Mouse (Mus musculus) heart, adult 18-20 months (tissue): Measurements from ENCODE around the gene Atf6. TPM values are rescaled to one million over a fixed set of nuclear protein-coding genes. Genes with fewer than 3 reads are reported as not detected.

Experiments used
- DNase-seq, 2 experiments: peaks; one replicate each; pipeline ENCODE4 v3.0.0; 2021 to 2022; ENCODE audit warnings: mixed read lengths in 1 of 2
- total RNA-seq, 2 experiments: library from RNA; stranded (reverse); gene quantifications; 2 replicates each; pipeline ENCODE4 v1.2.3; 2021

Atf6 gene
- total RNA-seq, 2 experiments from 2014 or later: 66.1 to 66.3 TPM

DNA sequence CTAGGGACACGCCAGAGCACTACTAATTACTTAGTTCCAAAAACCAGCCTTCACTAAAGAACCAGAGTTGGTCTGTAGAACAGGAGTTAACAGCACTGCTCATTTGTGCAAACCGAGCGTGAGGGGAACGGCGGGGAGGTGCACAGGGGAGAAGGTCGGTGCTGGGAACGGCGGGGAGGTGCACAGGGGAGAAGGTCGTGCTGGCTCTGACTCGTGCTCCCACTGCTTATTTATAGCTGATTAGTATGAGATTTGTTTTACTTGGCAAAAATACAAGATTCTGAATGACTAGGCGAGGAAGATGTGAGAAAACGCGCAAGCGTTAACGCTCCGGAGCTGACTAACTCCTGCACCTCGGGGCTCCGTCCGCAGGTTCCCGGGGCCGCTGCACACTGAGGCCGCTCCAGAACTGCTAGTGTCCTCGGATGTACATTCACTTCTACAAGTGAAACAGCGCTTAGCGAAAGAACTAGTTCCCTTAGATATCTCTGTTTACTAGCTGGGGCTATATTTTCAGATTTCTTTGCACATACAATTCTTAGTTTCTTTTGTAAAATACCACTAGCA is 96.1 kb downstream of the Atf6 start:
- DNase-seq: peak; percentile 38 to 39

- no peak for DNase-seq
Observed at GRCm38 (mm10) chr1:170770691-170771090, 96.9 kb downstream of the Atf6 start.

- peak; percentile 26 to 42 for DNase-seq
Observed at GRCm38 (mm10) chr1:170766997-170767396, 100.6 kb downstream of the Atf6 start.

DNA sequence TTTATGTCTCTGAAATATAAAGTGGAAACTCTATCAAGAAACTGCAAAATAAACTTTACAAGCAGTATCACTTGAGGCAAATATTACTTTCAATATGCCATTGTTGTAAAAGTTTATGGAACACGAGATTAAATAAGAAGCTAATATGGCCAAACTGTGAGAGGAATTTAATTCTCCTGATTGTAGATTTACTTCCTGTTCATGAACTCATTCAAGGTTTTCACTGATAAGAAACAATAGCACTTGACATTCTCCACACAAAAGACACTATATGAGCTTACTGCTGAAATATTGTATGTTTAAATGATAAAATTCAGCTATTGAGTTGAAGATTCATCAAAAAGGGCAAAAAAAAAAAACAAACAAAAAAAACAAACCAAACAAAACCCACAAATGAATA is 102.8 kb downstream of the Atf6 start:
- DNase-seq: no peak

GRCm38 (mm10) chr1:170761634-170762033 is 105.9 kb downstream of the Atf6 start:
- DNase-seq: no peak

DNA sequence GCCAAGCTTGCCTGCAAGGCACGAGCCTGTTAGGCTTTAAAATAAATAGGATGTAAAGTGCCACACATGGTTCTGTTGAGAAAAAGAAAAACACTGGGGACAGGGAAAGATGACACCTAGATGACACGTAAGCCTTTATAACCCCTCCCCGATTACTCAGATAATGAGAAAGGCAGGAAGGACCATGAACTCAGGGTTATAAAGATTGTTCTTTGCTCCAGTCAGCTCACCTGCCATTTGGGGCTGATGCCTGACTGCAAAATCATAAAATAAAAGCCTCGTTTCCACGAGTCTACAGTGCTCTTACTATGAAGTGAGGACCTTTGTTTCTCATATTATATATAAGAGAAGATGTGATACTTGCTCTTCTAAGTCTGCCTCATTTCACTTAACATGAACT is 114.0 kb downstream of the Atf6 start:
- DNase-seq: no peak

DNA sequence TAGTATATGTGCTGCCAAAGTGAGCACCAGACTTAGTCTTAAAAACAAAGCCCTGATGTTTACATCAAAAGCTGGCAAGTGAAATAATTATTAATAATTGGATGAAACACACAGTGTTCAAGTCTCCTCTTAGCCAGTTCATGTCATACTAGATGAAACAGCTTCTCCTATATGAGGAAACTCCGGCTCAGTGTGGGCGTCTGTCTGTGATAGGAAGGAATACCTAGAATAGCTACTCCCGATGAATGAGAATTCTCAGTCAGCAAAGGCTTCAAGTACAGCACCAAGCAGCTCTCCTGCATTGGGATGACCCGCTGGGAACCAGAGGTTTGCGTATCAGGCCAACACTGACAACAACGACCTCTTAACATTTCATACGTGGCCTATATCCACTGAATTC is 115.8 kb downstream of the Atf6 start:
- no peak for DNase-seq

DNA sequence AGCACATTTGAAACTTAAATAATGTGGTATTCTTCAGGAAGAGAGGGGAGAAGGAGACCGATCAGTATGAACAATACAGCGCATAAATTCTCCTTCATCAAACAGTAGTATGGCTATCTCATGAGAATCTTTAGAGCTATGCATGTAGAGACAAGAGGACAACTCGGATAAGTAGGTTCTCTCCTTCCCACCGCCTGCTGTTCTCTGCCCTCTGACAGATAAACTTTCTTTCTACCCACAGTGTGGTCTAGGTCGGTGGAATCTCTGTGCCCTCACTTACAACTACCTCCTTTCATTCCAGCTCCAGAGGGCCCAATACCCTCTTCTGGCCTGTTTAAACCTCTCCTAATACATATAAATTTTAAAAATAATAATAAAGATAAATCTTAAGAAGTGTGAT is 121.0 kb downstream of the Atf6 start:
- no peak for DNase-seq

DNA sequence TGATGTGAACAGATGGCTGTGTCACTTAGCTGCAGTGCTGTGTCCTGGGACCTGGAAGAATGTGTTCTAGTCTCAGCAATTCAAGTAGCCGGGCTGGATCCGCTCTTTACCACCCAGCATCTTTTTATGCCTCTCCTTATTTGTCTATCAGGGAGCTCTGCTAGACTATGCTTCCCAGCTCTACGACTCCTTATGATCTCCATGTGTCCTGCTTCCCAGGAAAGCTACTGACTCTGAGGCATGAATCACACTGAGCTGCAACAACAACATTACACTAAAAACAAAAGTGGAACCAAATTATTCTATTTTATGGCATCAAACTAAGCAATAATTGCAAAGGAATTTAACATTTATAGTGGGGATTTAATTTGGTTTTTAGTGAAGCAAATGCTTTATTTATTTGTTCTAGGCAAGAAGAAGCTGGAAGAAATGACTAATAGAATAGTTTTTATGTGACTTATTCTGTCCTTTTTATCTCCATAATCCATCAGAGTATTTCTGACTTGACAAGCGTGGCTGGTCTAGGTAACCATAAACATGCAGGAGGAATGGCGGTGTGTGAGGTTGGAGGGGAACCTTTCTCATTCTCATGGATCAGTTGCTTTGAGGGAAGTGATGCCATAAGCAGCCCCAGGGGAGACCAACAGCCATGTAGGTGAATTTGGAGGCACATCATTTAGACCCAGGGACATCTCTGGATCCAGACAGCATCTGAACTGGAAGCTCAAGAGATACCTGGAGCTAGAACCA is 125.9 kb downstream of the Atf6 start:
- DNase-seq: no peak

DNA sequence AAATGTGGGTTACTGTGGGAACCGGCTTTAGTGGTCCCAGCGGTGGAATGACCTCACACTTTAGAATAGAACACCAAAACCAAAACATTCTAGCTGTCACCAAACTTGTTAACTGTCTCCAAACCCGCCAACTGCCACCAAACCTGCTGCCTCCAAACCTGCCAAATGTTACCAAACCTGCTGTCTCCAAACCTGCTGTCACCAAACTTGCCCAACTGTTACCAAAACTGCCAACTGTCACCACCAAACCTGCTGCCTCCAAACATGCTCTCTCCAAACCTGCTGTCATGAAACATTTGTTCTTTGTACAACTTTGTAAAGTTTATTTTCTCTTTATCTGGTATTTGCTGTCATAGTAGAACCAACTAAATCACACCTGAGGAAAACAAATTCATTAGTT is 132.7 kb downstream of the Atf6 start:
- DNase-seq: no peak

- DNase-seq: no peak
Observed at GRCm38 (mm10) chr1:170732596-170732890, 135.0 kb downstream of the Atf6 start.

DNA sequence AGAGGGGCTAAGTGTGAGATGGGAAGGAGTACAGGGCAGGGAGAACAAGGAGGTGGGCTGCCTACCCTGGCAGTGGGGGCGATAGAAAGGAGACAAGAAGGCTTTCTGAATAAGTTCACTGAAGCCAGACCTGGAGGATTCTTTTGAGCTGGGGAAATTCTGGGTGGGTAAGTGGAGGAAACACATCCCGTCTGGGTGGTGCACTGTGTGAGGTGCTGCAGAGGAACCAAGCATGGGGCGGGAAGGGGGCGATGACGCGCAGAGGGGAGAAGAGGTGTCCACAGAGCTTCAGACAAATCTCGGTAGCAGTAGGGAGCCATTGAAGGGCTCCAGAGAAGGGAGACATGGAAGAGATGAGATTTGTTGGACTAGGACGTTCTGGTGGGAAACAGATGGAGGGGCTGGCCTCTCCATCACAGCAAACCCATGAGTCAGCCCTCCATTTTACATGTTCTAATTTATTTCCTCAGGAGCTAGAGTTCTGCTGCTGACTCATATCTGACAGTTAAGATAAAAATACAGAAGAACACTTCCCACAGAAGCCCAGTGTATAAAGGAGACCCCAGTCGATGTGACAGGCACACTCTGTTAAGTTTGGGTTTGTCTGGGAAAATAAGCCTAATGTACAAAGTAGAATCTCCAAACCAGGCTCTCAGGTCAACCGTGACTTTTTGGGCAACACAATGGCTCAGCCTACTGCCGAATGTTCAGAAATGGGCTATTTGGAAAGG is 135.5 kb downstream of the Atf6 start:
- no peak for DNase-seq

DNA sequence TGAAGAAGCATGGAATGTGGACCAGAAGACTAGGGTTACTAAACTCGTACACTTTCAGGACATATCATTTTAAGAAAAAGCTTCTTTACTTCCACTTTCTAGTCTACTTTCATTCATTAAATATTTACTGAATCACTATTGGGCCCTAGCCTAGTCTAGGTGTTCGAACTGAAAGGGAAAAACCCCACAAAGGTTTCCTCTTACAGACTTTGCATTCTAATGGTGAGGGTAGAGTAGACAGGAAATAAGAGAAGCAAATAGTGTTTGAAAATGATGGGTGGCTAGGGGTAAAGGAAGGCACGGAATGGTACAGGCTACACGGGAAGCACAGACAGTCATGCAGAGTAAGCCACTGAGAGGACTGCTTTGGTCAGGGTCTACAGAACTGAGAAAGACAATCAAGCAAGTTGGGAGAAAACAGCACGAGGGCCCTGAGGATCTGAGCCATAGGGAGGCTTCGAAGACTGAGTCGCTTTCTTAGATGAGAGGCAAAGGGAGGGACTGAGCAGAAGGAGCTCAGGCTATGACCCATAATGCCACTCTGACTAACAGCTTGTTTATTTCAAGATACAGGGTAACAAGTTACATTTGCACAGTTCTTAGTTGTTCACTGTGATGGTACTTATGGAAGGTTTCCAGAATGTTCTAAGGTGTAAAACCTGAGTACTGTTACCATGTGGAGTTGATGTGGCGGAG is 138.2 kb downstream of the Atf6 start:
- no peak for DNase-seq

DNA sequence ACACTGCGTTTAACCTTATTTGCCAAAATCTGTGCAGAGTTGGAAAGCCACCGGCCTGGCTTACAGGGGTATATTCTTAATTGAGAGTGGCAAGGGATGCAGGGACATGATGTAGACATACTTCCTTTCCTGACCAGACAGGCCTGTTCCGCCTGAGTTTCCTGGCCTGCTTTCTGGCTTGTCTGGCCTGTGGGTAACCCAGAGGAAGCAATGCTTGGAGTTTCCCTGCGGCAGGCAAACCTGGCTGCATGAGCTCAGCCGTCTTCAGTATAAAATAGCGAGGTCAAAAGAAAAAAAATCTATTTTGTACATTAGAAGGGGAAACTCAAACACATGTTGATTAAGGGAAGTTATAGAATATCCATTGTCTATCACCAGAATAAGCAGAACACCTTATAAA is 139.0 kb downstream of the Atf6 start:
- no peak for DNase-seq

GRCm38 (mm10) chr1:170721560-170721959 is 146.0 kb downstream of the Atf6 start:
- peak; percentile 37 to 74 for DNase-seq

- DNase-seq: no peak
Observed at GRCm38 (mm10) chr1:170718133-170718810, 149.3 kb downstream of the Atf6 start.

DNA sequence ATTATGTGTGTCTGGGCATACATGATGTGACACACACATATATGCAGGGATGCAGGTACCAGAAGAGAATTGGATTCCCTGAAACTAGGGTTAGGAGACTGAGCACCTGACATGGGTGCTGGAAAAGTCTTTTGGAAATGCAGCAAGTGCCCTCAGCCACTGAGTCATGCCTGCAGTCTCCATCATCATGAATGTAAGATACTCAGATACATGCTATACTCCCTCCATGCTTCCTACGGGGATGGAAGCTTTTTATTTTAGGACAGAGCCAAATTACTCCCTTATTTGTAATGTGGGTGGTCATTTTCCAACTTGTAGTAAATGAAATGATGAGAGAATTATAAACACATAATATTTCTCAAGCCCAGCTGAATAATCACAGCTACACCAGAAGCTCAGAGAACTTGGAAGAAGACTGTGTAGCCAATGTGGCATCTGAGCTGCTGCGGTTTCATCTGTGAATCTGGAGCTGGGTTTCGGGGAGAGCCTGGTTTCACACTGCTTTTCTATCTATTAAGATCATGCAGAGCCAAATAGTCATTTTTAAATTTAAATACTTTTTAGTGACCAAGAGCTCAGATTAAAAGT is 150.2 kb downstream of the Atf6 start:
- DNase-seq: no peak

DNA sequence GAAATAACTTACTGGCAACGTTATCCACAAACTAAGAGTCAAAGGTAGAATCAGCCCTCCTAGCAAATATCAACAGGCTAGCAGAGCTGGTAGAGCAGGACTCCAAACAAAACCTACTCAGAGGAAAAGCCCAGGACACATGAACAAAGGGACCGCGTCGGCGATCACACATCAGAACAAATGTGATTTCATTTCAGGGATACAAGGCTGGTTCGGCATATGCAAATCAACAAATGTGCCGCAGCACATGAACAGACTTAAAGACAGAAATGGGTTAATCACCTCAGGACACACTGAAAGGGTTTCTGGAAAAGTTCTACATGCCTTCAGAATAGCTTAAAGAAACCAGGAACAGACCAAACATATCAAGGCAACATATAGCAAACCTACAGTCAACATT is 155.8 kb downstream of the Atf6 start:
- DNase-seq: no peak

DNA sequence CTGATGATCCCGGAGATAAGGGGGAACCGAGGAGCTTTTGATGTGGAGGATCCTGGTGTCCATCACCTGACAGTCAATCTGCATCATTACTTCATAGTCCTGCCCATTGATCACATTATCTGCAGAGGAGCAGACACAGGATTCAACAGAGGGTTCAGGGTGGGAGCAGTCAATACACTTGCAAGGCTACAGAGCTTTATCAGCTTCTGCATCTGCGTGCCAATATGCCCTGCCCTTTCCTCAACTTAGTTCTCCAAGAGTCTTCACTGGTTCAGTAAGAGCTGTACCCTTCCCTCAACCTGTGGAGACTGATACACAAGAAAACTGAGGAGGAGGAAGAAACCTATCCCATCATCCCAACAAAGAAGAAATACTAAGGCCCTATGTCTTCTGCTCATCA is 157.6 kb downstream of the Atf6 start:
- no peak for DNase-seq

DNA sequence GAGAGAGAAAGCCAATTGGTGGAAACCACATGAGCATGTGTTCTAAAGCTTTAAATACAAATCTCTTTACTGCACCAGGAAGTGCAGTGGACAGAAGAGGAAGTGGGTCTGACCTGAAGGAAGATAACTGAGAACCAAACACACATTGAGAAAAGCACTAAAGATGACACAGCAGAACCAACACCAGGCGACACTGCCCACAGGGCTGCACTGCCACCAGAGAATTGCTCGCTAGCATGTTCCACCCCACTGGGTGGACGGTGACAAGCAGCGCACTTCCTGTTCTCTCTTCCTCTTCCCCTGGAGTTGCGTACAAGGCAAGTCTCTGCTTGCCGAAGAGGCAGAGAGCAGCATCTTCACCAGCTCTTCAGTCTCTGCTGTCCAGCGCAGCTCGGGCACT is 158.1 kb downstream of the Atf6 start:
- DNase-seq: peak; percentile 32 to 70

DNA sequence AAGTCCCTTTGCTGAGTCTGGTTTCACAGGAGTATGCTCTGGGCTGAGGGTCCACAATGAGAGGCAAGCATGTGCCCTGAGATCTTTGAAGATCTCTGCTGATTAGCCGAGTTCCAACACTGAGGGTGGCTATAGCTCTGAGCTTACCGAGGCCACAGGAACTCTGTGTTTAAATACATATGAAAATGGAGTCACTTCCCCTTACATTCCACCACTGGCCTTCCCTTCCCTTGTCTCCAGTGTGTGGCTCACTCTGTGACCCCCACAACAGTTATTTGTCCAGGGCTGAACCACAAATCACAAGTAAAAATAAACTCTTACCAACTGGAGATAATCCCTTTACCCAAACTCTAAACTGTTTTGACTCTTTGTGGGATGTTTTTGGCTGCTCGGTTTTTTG is 158.5 kb downstream of the Atf6 start:
- DNase-seq: no peak

DNA sequence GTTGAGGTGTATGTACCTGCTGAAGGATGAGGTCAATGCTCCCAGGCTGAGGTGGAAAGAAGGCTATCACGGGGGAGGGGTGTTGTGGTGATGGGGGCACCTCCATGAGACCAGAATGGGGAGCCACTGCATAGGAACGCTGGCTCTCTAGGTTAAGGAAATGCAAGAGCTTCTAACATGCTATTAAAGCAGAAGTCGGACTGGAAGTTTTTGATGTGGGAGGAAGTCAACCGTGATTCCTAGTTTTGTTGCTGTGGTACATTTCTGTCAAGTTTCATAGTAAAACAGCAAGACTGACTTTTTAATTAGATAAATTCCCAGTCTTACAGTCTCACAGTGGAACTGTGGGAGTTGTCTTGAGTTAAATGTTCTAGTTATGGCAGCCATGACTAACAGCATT is 161.5 kb downstream of the Atf6 start:
- no peak for DNase-seq
